Mouse (Mus musculus) left cerebral cortex, adult 2 months (tissue): Measurements from ENCODE around the gene Olfr221. TPM values are rescaled to one million over a fixed set of nuclear protein-coding genes. Genes with fewer than 3 reads are reported as not detected.

Experiments used
- DNase-seq, 2 experiments: peaks; one replicate each; pipeline ENCODE4 v3.0.0; 2021 to 2022; ENCODE audit warnings: low spot score in 2 of 2, mixed read lengths in 1 of 2; ENCODE audit errors: extremely low spot score in 1 of 2
- H3K27ac ChIP-seq: fragments of 200-600 bp; 2 replicates; pipeline ENCODE4 v1.8.1; 2022
- H3K4me3 ChIP-seq: fragments of 200-600 bp; 2 replicates; pipeline ENCODE4 v1.8.1; 2022
- CTCF ChIP-seq: fragments of 200-600 bp; IDR thresholded peaks from 2 replicates; pipeline ENCODE4 v1.8.1; 2022; ENCODE audit warnings: antibody characterized with exemption, mild to moderate bottlenecking, moderate library complexity
- intact Hi-C: fragments of 180-260 bp; cut with DNase I; formaldehyde crosslinking; loops from one replicate; pipeline ENCODE4 v1.15.1; 2025
- total RNA-seq, 2 experiments: library from RNA; stranded (reverse); gene quantifications; 2 replicates each; pipeline ENCODE4 v1.2.3; 2021

Olfr221 gene
- total RNA-seq, 2 experiments from 2014 or later = not detected

GRCm38 (mm10) chr14:52010446-52011111, 31.7 kb downstream of the Olfr221 start:
- Histone ChIP-seq H3K4me3 (no peak overlapping the region), H3K27ac (peak overlapping the region; percentile 26; the same call in 1 of the 2 replicates)
- TF ChIP-seq CTCF = no peak
- DNase-seq = peak in 1 of 2 experiments; percentile 58
- intact Hi-C loops = no loop called here

DNA sequence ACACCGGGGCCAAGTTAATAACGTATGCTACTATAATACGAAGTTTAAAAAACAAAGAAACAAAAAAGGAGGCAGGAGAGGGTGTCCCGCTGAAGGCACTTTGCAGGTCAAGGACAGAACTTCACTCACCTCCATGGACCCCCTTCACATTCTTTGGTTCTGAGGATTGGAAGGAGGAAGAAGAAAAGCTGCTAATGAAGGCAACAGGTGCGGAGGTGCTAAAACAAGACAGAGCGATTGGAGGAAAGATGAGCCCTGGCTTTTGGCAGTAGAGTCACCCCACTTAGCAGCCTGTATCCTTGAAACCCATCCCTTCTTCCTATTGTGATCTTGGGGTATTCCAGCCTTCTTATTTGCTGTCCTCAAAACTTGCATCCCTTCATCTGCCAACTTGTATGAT, 32.4 kb downstream of the Olfr221 start:
- intact Hi-C loops = loop anchor here (2.0 kb wide), 1 partner anchor 107 kb away; no protein-coding TSS in a partner anchor
- Histone ChIP-seq H3K27ac (no peak overlapping the region), H3K4me3 (no peak overlapping the region)
- DNase-seq = no peak
- no peak for TF ChIP-seq CTCF

DNA sequence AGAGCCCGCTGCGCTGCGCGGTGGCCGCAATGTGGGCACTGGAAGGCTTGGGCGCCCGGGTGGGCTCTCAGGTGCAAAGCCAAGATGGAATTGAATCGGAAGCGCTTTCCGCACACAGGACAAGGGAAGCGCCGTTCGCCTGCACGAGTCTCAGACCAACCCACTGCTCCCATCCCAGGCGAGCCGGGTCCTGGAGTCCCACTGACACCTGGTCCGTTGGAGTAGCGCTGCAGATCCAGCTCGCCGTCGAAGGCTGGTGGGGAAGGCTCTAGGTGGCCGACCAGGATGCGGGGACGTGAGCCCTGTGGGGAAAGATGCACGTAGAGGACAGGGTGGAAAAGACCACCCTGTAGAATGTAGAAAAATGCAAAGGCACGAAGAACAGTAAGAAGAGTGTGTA, 32.9 kb downstream of the Olfr221 start:
- Histone ChIP-seq H3K27ac (peak overlapping the region; percentile 28; the same call in 1 of the 2 replicates), H3K4me3 (peak overlapping the region; percentile 37)
- no peak for DNase-seq
- no peak for TF ChIP-seq CTCF
- intact Hi-C loops = loop anchor here (2.0 kb wide), 1 partner anchor 107 kb away; no protein-coding TSS in a partner anchor

GRCm38 (mm10) chr14:52008321-52009203, 33.7 kb downstream of the Olfr221 start:
- intact Hi-C loops = loop anchor here (2.0 kb wide), 1 partner anchor 106 kb away; no protein-coding TSS in a partner anchor
- no peak; the same call in none of the 2 replicates for TF ChIP-seq CTCF

DNA sequence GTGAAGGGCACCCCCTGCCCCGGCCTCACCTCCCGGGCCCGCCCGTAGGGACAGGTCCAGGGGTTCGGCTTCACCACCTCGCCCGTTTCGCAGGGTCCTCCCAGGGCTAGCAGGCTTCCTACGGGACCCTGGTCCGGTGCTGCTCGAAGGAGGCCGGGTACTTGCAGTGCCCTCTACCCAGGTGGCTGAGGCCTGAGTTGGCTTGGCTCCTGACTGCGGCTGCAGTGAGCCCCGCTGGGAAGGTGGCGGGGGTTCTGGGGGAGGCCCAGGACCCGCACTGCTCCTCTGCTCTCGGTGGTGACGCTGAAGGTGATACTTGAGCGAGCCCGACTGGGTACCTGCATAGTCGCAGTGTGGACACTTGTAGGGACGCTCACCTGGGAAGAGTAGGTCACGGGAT, 35.5 kb downstream of the Olfr221 start:
- no peak for DNase-seq
- TF ChIP-seq CTCF = no peak
- H3K4me3 ChIP-seq = no peak overlapping the region
- H3K27ac ChIP-seq = no peak overlapping the region
- intact Hi-C loops = no loop called here

More at GRCm38 (mm10) chr14:52008321-52009203, 33.7 kb downstream of the Olfr221 start:
- peak; percentile 91 to 93 for DNase-seq
- H3K27ac ChIP-seq = peak overlapping the region; percentile 28
- peak overlapping the region; percentile 37 for H3K4me3 ChIP-seq

DNA sequence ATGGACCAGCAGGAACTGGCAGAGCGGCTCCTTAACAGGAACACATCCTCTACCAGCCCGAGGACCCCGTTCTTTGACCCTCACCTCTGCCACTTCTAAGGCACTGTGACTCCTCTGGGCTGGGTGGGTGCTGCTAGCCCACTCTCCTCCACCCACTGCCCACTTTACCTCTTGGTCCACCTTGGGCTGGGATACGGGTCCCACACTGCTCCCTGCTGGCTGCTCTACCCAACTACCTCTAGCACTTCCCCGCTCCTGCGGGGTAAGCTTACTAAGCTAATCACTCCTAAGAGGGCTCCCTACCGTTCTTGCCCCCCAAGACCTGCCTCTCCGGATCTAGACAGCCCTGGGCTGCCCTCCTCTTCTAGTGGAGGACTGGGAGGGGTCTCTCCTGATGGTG, 36.0 kb downstream of the Olfr221 start:
- DNase-seq = no peak
- intact Hi-C loops = no loop called here
- Histone ChIP-seq H3K27ac (no peak overlapping the region), H3K4me3 (no peak overlapping the region)
- TF ChIP-seq CTCF = peak; percentile 35

DNA sequence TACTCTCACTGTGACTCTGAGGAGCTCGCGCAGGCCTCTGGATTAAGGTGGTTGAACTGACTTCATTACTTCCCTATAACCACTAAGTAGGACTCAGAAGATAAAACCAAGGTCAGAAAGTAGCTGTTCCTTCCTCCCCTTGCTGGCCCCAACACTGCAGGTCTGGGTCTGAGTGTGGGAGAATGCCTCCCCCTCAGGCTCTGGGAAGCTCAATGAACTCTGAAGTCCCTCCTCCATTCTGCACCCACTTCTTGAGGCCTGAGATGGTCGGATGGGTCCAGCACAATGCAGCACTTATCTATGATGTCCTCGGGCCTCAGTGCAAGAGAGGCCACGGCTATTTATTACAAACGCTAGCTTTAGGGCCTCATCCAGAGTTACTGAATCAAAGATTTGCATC, 36.6 kb downstream of the Olfr221 start:
- Histone ChIP-seq H3K4me3 (no peak overlapping the region), H3K27ac (no peak overlapping the region)
- TF ChIP-seq CTCF = no peak
- DNase-seq = no peak
- intact Hi-C loops = no loop called here

- Histone ChIP-seq H3K4me3 (no peak overlapping the region), H3K27ac (no peak overlapping the region)
- intact Hi-C loops = no loop called here
- no peak for TF ChIP-seq CTCF
- no peak for DNase-seq
Observed at GRCm38 (mm10) chr14:52005141-52005540, 37.1 kb downstream of the Olfr221 start.

GRCm38 (mm10) chr14:52003981-52004495, 38.2 kb downstream of the Olfr221 start:
- intact Hi-C loops = no loop called here
- Histone ChIP-seq H3K4me3 (peak overlapping the region; percentile 45), H3K27ac (peak overlapping the region; percentile 91)
- TF ChIP-seq CTCF = no peak; the same call in 1 of the 2 replicates
- DNase-seq = peak; percentile 75 to 81

DNA sequence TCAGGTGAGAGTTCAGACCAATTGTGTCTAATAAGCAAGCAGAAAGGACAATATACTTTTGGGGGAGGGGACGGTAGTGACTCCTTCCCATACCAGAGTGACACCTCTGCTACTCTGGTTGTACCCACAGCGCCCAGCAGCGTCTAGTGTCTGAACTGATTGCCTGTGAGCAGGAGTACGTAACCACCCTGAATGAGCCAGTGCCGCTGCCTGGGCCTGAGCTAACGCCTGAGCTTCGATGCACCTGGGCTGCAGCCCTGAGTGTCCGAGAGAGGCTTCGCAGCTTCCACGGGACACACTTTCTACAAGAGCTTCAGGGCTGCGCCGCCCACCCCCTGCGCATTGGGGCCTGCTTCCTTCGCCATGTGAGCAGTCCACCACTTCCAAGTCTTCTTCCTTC, 44.8 kb downstream of the Olfr221 start:
- intact Hi-C loops = no loop called here
- H3K4me3 ChIP-seq = no peak overlapping the region
- DNase-seq = no peak
- no peak for TF ChIP-seq CTCF
- no peak overlapping the region for H3K27ac ChIP-seq

DNA sequence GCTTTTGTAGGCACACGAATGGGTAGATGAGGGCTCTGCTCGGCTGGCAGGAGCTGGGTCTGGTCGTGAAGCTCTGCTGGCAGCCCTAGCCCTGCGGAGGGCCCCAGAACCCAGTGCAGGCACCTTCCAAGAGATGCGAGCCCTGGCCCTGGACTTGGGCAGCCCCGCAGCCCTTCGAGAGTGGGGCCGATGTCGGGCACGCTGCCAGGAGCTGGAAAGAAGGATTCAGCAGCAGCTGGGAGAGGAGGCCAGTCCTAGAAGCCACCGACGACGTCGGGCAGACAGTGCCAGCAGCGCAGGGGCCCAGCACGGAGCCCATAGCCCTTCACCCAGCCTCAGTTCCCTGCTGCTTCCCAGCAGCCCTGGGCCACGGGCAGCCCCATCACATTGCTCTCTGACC, 45.4 kb downstream of the Olfr221 start:
- H3K4me3 ChIP-seq = no peak overlapping the region
- intact Hi-C loops = no loop called here
- no peak for TF ChIP-seq CTCF
- no peak overlapping the region for H3K27ac ChIP-seq
- peak in 1 of 2 experiments; percentile 21 for DNase-seq
